In genomic region chr14:48909420-48909819, GRCm38 (mm10) we compare ENCODE assay signal across 16 mouse cellular contexts.
DNase-seq lines count a peak whose midpoint lies in the region; ATAC-seq lines count a peak whose summit lies in the region.
"Had no signal": no experiment of that assay in that cellular context is flagged by ENCODE, and none has a peak within 500 bp of the region (broad histone marks: within the 10 kb centered on the region; RNA-seq: fewer than 3 reads in every experiment).

No protein-coding gene starts in this region.

- no peaks in the 10 kb centered on the region for H3K9me3 ChIP-seq in heart, embryonic 10.5 days
- no peaks in the 10 kb centered on the region for H3K9me3 ChIP-seq in midbrain, embryonic 10.5 days (replicated peaks)
- no peaks in the 10 kb centered on the region for H3K9me3 ChIP-seq in midbrain, embryonic 13.5 days
- H3K9me3 ChIP-seq: embryonic facial prominence, embryonic 15.5 days; limb, embryonic 15.5 days had no signal

- no peak overlapping the region for H3K9ac ChIP-seq in midbrain, embryonic 13.5 days (replicated peaks)
- H3K9ac ChIP-seq: embryonic facial prominence, embryonic 15.5 days; limb, embryonic 15.5 days had no signal

- H3K4me2 ChIP-seq in midbrain, embryonic 13.5 days (replicated peaks) = no peak overlapping the region
- H3K4me2 ChIP-seq: embryonic facial prominence, embryonic 15.5 days; limb, embryonic 15.5 days had no signal

- ATAC-seq in midbrain, embryonic 13.5 days = no peak
- no peak for ATAC-seq in inflammation-experienced regulatory T-cells, adult 6 months
- ATAC-seq: midbrain, embryonic 16.5 days; Patski had no signal

- H3K27me3 ChIP-seq in heart, embryonic 10.5 days (ENCODE audit: insufficient read depth, poor library complexity, severe bottlenecking) = no peaks in the 10 kb centered on the region
- no peaks in the 10 kb centered on the region for H3K27me3 ChIP-seq in midbrain, embryonic 10.5 days (ENCODE audit: low read depth, poor library complexity, severe bottlenecking)
- H3K27me3 ChIP-seq in midbrain, embryonic 13.5 days = 0 out of 2 replicates have a peak, but pooled peaks cover 4% of the 10 kb centered on the region
- H3K27me3 ChIP-seq: limb, embryonic 15.5 days had no signal

- peak; percentile 61 for DNase-seq in heart, adult 11 months
- DNase-seq in heart, embryonic 10.5 days (ENCODE audit: low spot score) = no peak
- no peak for DNase-seq in midbrain, embryonic 10.5 days (ENCODE audit: low spot score)
- DNase-seq in cerebellum, postnatal 36 days = peak; percentile 80 to 81
- DNase-seq in lung, adult 18-20 months = no peak
- no peak for DNase-seq in gastrocnemius, adult 8-10 months (ENCODE audit: low spot score in 2 of 2)
- DNase-seq: lung, adult 2 months; thymus, postnatal 36 days had no signal

- H3K4me3 ChIP-seq in heart, embryonic 10.5 days = no peak overlapping the region
- no peak overlapping the region for H3K4me3 ChIP-seq in midbrain, embryonic 10.5 days
- no peak overlapping the region for H3K4me3 ChIP-seq in midbrain, embryonic 13.5 days (replicated peaks)
- H3K4me3 ChIP-seq: embryonic facial prominence, embryonic 15.5 days; layer of hippocampus, adult 2 months; limb, embryonic 15.5 days had no signal

- 0 out of 2 replicates have a peak, but pooled peaks cover 4% of the 10 kb centered on the region for H3K4me1 ChIP-seq in heart, embryonic 10.5 days
- H3K4me1 ChIP-seq in midbrain, embryonic 10.5 days = peaks cover 24% of the 10 kb centered on the region
- peaks cover 16% of the 10 kb centered on the region for H3K4me1 ChIP-seq in midbrain, embryonic 13.5 days (replicated peaks)
- H3K4me1 ChIP-seq: embryonic facial prominence, embryonic 15.5 days; limb, embryonic 15.5 days had no signal

- WGBS in heart, embryonic 10.5 days = 67% methylated on average over 13 of the region's 13 CpGs
- 87% methylated on average over 13 of the region's 13 CpGs for WGBS in midbrain, embryonic 10.5 days
- WGBS in midbrain, embryonic 13.5 days = 85% methylated on average over 13 of the region's 13 CpGs

- H3K27ac ChIP-seq in heart, embryonic 10.5 days = no peak overlapping the region
- 0 out of 2 replicates have a peak overlapping the region, but pooled peaks have one; percentile 6 for H3K27ac ChIP-seq in midbrain, embryonic 10.5 days (replicated peaks)
- H3K27ac ChIP-seq in midbrain, embryonic 13.5 days = no peak overlapping the region
- H3K27ac ChIP-seq: embryonic facial prominence, embryonic 15.5 days; layer of hippocampus, adult 2 months; limb, embryonic 15.5 days; macrophage had no signal

- H3K36me3 ChIP-seq in heart, embryonic 10.5 days = no peaks in the 10 kb centered on the region
- H3K36me3 ChIP-seq in midbrain, embryonic 10.5 days = no peaks in the 10 kb centered on the region
- no peaks in the 10 kb centered on the region for H3K36me3 ChIP-seq in midbrain, embryonic 13.5 days
- H3K36me3 ChIP-seq: embryonic facial prominence, embryonic 15.5 days; limb, embryonic 15.5 days had no signal

Comparison
In these comparisons a context has a peak if more than half of its experiments do, and no peak if none do; other contexts are left out.
1. DNase-seq: peak in heart, adult 11 months (single experiment) and cerebellum, postnatal 36 days (2 of 2); none in heart, embryonic 10.5 days (single experiment), midbrain, embryonic 10.5 days (single experiment), lung, adult 18-20 months (0 of 2) and gastrocnemius, adult 8-10 months (0 of 2).